Mouse (Mus musculus): Measurements from ENCODE around the gene Rab3ip.

Gene Rab3ip

GRCm38 (mm10) chr10:116871329-116872015 is 79.1 kb downstream of the Rab3ip start:
- DNase-seq (ENCODE audit: low spot score in 2 of 2): no peak

GRCm38 (mm10) chr10:116870819-116871218 is 79.8 kb downstream of the Rab3ip start:
- DNase-seq (ENCODE audit: low spot score in 2 of 2): no peak

Measured in spleen, postnatal 14 days (tissue).